ENCODE assay signal across 8 mouse cellular contexts in the genomic region with DNA sequence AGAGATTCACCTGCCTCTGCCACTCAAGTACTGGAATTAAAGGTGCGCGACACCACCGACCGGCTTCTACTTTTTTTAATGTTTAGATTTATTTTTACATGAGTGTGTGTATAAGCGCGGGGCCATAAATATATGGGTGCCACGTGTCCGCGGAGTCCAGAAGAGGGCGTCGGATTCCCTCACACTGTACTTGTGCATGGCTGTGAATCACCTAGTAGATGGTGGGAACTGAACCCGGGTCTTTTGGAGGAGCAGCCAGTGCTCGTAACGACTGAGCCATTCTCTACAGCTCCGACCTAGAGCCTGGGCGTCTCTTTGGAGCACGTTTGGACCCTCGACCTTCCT. TPM values are rescaled to one million over a fixed set of nuclear protein-coding genes. Genes with fewer than 3 reads are reported as not detected.
DNase-seq lines count a peak whose midpoint lies in the region; ATAC-seq and TF ChIP-seq lines count a peak whose summit lies in the region.

No protein-coding gene starts in this region.

- no peaks in the 10 kb centered on the region for H3K27me3 ChIP-seq in C2C12 (ENCODE audit: control insufficient read depth, insufficient read depth, insufficient read length)
- peaks cover 7% of the 10 kb centered on the region for H3K27me3 ChIP-seq in forebrain, embryonic 11.5 days (ENCODE audit: control insufficient read depth, insufficient read depth, low read length)
- H3K27me3 ChIP-seq in liver, embryonic 11.5 days (replicated peaks; ENCODE audit: control insufficient read depth, insufficient read depth, low read length): no peaks in the 10 kb centered on the region
- H3K27me3 ChIP-seq in stomach, embryonic 16.5 days (ENCODE audit: control insufficient read depth, insufficient read depth, low read length): peaks cover under 1% of the 10 kb centered on the region; the same call in 1 of the 2 replicates

- no peaks in the 10 kb centered on the region for H3K36me3 ChIP-seq in C2C12 (ENCODE audit: control insufficient read depth, insufficient read depth)
- no peaks in the 10 kb centered on the region for H3K36me3 ChIP-seq in forebrain, embryonic 11.5 days (ENCODE audit: control insufficient read depth, insufficient read depth, low read length)
- H3K36me3 ChIP-seq in liver, embryonic 11.5 days (ENCODE audit: control insufficient read depth, insufficient read depth, low read length): peaks cover 17% of the 10 kb centered on the region; the same call in 1 of the 2 replicates
- no peaks in the 10 kb centered on the region for H3K36me3 ChIP-seq in stomach, embryonic 16.5 days (ENCODE audit: control insufficient read depth, insufficient read depth, low read length)

- no peaks in the 10 kb centered on the region for H3K79me2 ChIP-seq in C2C12 (ENCODE audit: control insufficient read depth, insufficient read depth)

- H3K4me3 ChIP-seq in C2C12 (ENCODE audit: insufficient read depth, poor library complexity, severe bottlenecking): peak overlapping the region; percentile 44
- peak overlapping the region; percentile 73 for H3K4me3 ChIP-seq in forebrain, embryonic 11.5 days (ENCODE audit: low read depth, low read length)
- H3K4me3 ChIP-seq in liver, embryonic 11.5 days (ENCODE audit: low read depth, low read length): peak overlapping the region; percentile 65
- H3K4me3 ChIP-seq in stomach, embryonic 16.5 days (replicated peaks; ENCODE audit: low read length): peak overlapping the region; percentile 79

- H3K4me1 ChIP-seq in forebrain, embryonic 11.5 days (replicated peaks; ENCODE audit: control insufficient read depth, insufficient read depth, low read length): peaks cover 6% of the 10 kb centered on the region; the same call in 1 of the 2 replicates
- H3K4me1 ChIP-seq in liver, embryonic 11.5 days (replicated peaks; ENCODE audit: control insufficient read depth, insufficient read depth, low read length): peaks cover 10% of the 10 kb centered on the region
- peaks cover 3% of the 10 kb centered on the region; the same call in 1 of the 2 replicates for H3K4me1 ChIP-seq in stomach, embryonic 16.5 days (ENCODE audit: control insufficient read depth, insufficient read depth, low read length)

- H3K4me2 ChIP-seq in forebrain, embryonic 11.5 days (ENCODE audit: low read depth, low read length, severe bottlenecking): peak overlapping the region; percentile 61
- H3K4me2 ChIP-seq in liver, embryonic 11.5 days: peak overlapping the region; percentile 69
- H3K4me2 ChIP-seq in stomach, embryonic 16.5 days (ENCODE audit: low read depth, low read length): peak overlapping the region; percentile 72

- ATAC-seq in frontal cortex, adult (ENCODE audit: low TSS enrichment): peak; percentile 22
- ATAC-seq in forebrain, embryonic 11.5 days (replicated peaks; ENCODE audit: low FRiP score): peak; percentile 66
- ATAC-seq in liver, embryonic 11.5 days (replicated peaks; ENCODE audit: low FRiP score): peak; percentile 71
- ATAC-seq in stomach, embryonic 16.5 days (ENCODE audit: insufficient read depth, low FRiP score): peak; percentile 69

- no peaks in the 10 kb centered on the region for H3K9me3 ChIP-seq in forebrain, embryonic 11.5 days (ENCODE audit: control insufficient read depth, low read length)
- no peaks in the 10 kb centered on the region for H3K9me3 ChIP-seq in liver, embryonic 11.5 days (ENCODE audit: control insufficient read depth, low read length)
- H3K9me3 ChIP-seq in stomach, embryonic 16.5 days (replicated peaks; ENCODE audit: control insufficient read depth, low read length): no peaks in the 10 kb centered on the region

- no peaks in the 10 kb centered on the region for H3K79me3 ChIP-seq in C2C12 (ENCODE audit: low read depth)

- H3K27ac ChIP-seq in forebrain, embryonic 11.5 days (ENCODE audit: low read depth, low read length): peak overlapping the region; percentile 80; the same call in 1 of the 2 replicates
- peak overlapping the region; percentile 78 for H3K27ac ChIP-seq in liver, embryonic 11.5 days (ENCODE audit: low read depth, low read length)
- H3K27ac ChIP-seq in stomach, embryonic 16.5 days (ENCODE audit: low read length): peak overlapping the region; percentile 88

- peak overlapping the region; percentile 77 for H3ac ChIP-seq in C2C12 (ENCODE audit: control insufficient read depth, insufficient read length, low read depth)

- WGBS in forebrain, embryonic 11.5 days: 2% methylated on average over 18 of the region's 18 CpGs
- WGBS in liver, embryonic 11.5 days: 1% methylated on average over 18 of the region's 18 CpGs
- WGBS in stomach, embryonic 16.5 days: under 1% methylated on average over 18 of the region's 18 CpGs

- peak; percentile 61 for TF ChIP-seq CTCF in C2C12 (IDR thresholded peaks at IDR 0.05; ENCODE audit: control insufficient read depth, insufficient read depth, insufficient read length)

- DNase-seq in frontal cortex, postnatal 36 days (ENCODE audit: low spot score in 2 of 2): no peak
- no peak for DNase-seq in forebrain, embryonic 11.5 days (ENCODE audit: low spot score)
- DNase-seq in liver, embryonic 11.5 days (ENCODE audit: low spot score): no peak
- DNase-seq in urinary bladder, postnatal 36 days (ENCODE audit: low spot score in 2 of 2): no peak
- no peak for DNase-seq in cerebellum, adult 11-12 months

- H3K9ac ChIP-seq in forebrain, embryonic 11.5 days (ENCODE audit: low read length): peak overlapping the region; percentile 89
- H3K9ac ChIP-seq in liver, embryonic 11.5 days (ENCODE audit: low read depth, low read length): peak overlapping the region; percentile 75
- peak overlapping the region; percentile 75 for H3K9ac ChIP-seq in stomach, embryonic 16.5 days (ENCODE audit: low read length)

TF ChIP-seq in C2C12, 6 proteins besides CTCF, POLR2A, EP300 and RAD21:
- TF ChIP-seq MAX (IDR thresholded peaks at IDR 0.05) (peak; percentile 89), USF1 (IDR thresholded peaks at IDR 0.05; ENCODE audit: low read depth) (peak; percentile 57), CEBPB (IDR thresholded peaks at IDR 0.05; ENCODE audit: low read depth) (no peak)

RNA-seq across cellular contexts. Expression of a gene that starts 0.4 kb away (rescaled TPM):
- polyA plus RNA-seq in C2C12 (2012; fragmentation: generic; extraction: Trizol): 8.7 TPM
- 18.5 and 22.2 TPM in 2 replicates for polyA plus RNA-seq in forebrain, embryonic 11.5 days (2014; fragmentation: Nextera tagmentation; extraction: Ambion mirVana)
- 9.8 and 11.9 TPM in 2 replicates for polyA plus RNA-seq in liver, embryonic 11.5 days (2014; fragmentation: Nextera tagmentation; extraction: Ambion mirVana)
- polyA plus RNA-seq in stomach, embryonic 16.5 days (2015; fragmentation: Nextera tagmentation; extraction: Ambion mirVana): 5.6 and 6.0 TPM in 2 replicates

RNA-seq across cellular contexts. Expression of a gene that starts 8.1 kb away (rescaled TPM):
- 6.3 TPM for polyA plus RNA-seq in C2C12 (2012; fragmentation: generic; extraction: Trizol)
- 6.7 and 7.0 TPM in 2 replicates for polyA plus RNA-seq in forebrain, embryonic 11.5 days (2014; fragmentation: Nextera tagmentation; extraction: Ambion mirVana)
- 131 TPM in 2 replicates for polyA plus RNA-seq in liver, embryonic 11.5 days (2014; fragmentation: Nextera tagmentation; extraction: Ambion mirVana)
- polyA plus RNA-seq in stomach, embryonic 16.5 days (2015; fragmentation: Nextera tagmentation; extraction: Ambion mirVana): 10.4 and 11.8 TPM in 2 replicates

RNA-seq across cellular contexts. Expression of a gene that starts 18.4 kb away (rescaled TPM):
- polyA plus RNA-seq in C2C12 (2012; fragmentation: generic; extraction: Trizol): 11.6 TPM
- polyA plus RNA-seq in forebrain, embryonic 11.5 days (2014; fragmentation: Nextera tagmentation; extraction: Ambion mirVana): 24.2 and 27.1 TPM in 2 replicates
- polyA plus RNA-seq in liver, embryonic 11.5 days (2014; fragmentation: Nextera tagmentation; extraction: Ambion mirVana): 6.1 and 7.2 TPM in 2 replicates
- polyA plus RNA-seq in stomach, embryonic 16.5 days (2015; fragmentation: Nextera tagmentation; extraction: Ambion mirVana): 6.9 and 7.1 TPM in 2 replicates

RNA-seq across cellular contexts. Expression of a gene that starts 27.8 kb away (rescaled TPM):
- polyA plus RNA-seq in C2C12 (2012; fragmentation: generic; extraction: Trizol): 17.2 TPM
- polyA plus RNA-seq in forebrain, embryonic 11.5 days (2014; fragmentation: Nextera tagmentation; extraction: Ambion mirVana): 30.3 and 31.0 TPM in 2 replicates
- 45.0 and 51.0 TPM in 2 replicates for polyA plus RNA-seq in liver, embryonic 11.5 days (2014; fragmentation: Nextera tagmentation; extraction: Ambion mirVana)
- polyA plus RNA-seq in stomach, embryonic 16.5 days (2015; fragmentation: Nextera tagmentation; extraction: Ambion mirVana): 74.5 and 81.2 TPM in 2 replicates

RNA-seq across cellular contexts. Expression of a gene that starts 27.9 kb away (rescaled TPM):
- polyA plus RNA-seq in C2C12 (2012; fragmentation: generic; extraction: Trizol): 1.1 TPM
- 4.4 and 4.5 TPM in 2 replicates for polyA plus RNA-seq in forebrain, embryonic 11.5 days (2014; fragmentation: Nextera tagmentation; extraction: Ambion mirVana)
- 2.2 and 2.9 TPM in 2 replicates for polyA plus RNA-seq in liver, embryonic 11.5 days (2014; fragmentation: Nextera tagmentation; extraction: Ambion mirVana)
- 3.4 and 4.6 TPM in 2 replicates for polyA plus RNA-seq in stomach, embryonic 16.5 days (2015; fragmentation: Nextera tagmentation; extraction: Ambion mirVana)

Comparison
In these comparisons a context has a peak if more than half of its experiments do, and no peak if none do; other contexts are left out.
1. RNA of a gene that starts 8.1 kb away (polyA plus RNA-seq): 131 TPM in liver, embryonic 11.5 days; 10.4 to 11.8 TPM in stomach, embryonic 16.5 days, 6.7 to 7.0 TPM in forebrain, embryonic 11.5 days and 6.3 TPM in C2C12 (single experiment); every median in the first group is over 10 times any median in the second.
2. Peak in every context shown above with its lines, with median percentiles within 50 percentile points of each other: ATAC-seq, H3K4me3 ChIP-seq, H3K27ac ChIP-seq, H3K4me2 ChIP-seq and H3K9ac ChIP-seq.